Mouse (Mus musculus) heart, adult 11 months (tissue): ENCODE measurements around the gene Hmga1.

Source experiments
- DNase-seq: peaks from one replicate; pipeline ENCODE4 v3.0.0; 2022

Hmga1 gene

GRCm38 (mm10) chr17:27592565-27592910 is 36.2 kb downstream of the Hmga1 start:
- no peak for DNase-seq

GRCm38 (mm10) chr17:27595659-27596375 is 39.5 kb downstream of the Hmga1 start:
- DNase-seq: no peak

GRCm38 (mm10) chr17:27596376-27597190 is 40.3 kb downstream of the Hmga1 start:
- DNase-seq: peak; percentile 97

- DNase-seq: no peak
Measured at GRCm38 (mm10) chr17:27600286-27600685, 44.0 kb downstream of the Hmga1 start.

- DNase-seq: no peak
Measured at GRCm38 (mm10) chr17:27600869-27601268, 44.6 kb downstream of the Hmga1 start.

GRCm38 (mm10) chr17:27603036-27603435 is 46.7 kb downstream of the Hmga1 start:
- DNase-seq: no peak

GRCm38 (mm10) chr17:27603522-27604234 is 47.4 kb downstream of the Hmga1 start:
- peak; percentile 98 for DNase-seq

- no peak for DNase-seq
Measured at GRCm38 (mm10) chr17:27609576-27609975, 53.3 kb downstream of the Hmga1 start.

GRCm38 (mm10) chr17:27610679-27611518 is 54.6 kb downstream of the Hmga1 start:
- no peak for DNase-seq

GRCm38 (mm10) chr17:27611519-27611884 is 55.2 kb downstream of the Hmga1 start:
- DNase-seq: no peak

GRCm38 (mm10) chr17:27611994-27612393 is 55.7 kb downstream of the Hmga1 start:
- DNase-seq: no peak

- no peak for DNase-seq
Measured at GRCm38 (mm10) chr17:27613016-27613415, 56.7 kb downstream of the Hmga1 start.
